Mouse (Mus musculus): ENCODE measurements at regions not wholly inside any gene's neighbourhood (a gene's known extent, or its start where the extent isn't known, plus 50 kb on each side); places are given as distances from the start of the nearest gene placed in this dataset.
A peak's percentile ranks its signal among the peaks of the same experiment; 100 is the strongest.

DNA sequence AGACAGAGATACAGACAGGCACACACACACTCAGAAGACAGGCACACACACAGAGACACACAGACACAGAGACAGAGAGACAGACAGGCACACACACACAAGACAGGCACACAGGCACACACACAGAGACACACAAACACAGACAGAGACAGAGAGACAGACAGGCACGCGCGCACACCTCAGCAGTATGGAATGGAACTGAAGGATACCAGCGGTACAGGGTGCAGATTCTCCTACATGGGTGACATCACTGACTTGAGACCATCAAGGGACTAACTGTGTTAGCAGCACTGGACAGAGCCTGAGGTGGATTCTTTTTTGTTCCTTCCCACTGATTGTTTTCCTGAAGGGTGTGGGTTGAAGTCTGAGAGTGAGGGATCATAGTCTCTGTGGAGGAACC is 129.1 kb upstream of the Runx1 start:
- Histone ChIP-seq H3K4me3 (ENCODE audit: insufficient read depth, low read length) (no peak overlapping the region), H3K27ac (ENCODE audit: insufficient read depth, low read length) (peak overlapping the region; percentile 98), H3K4me1 (ENCODE audit: control insufficient read depth, insufficient read depth, low read length) (peaks cover 25% of the 10 kb centered on the region)
- TF ChIP-seq POLR2A (IDR thresholded peaks at IDR 0.05; ENCODE audit: low read depth, low read length), result no peak
- TF ChIP-seq CTCF (IDR thresholded peaks at IDR 0.05; ENCODE audit: borderline replicate concordance, insufficient read depth, low read length), result no peak

DNA sequence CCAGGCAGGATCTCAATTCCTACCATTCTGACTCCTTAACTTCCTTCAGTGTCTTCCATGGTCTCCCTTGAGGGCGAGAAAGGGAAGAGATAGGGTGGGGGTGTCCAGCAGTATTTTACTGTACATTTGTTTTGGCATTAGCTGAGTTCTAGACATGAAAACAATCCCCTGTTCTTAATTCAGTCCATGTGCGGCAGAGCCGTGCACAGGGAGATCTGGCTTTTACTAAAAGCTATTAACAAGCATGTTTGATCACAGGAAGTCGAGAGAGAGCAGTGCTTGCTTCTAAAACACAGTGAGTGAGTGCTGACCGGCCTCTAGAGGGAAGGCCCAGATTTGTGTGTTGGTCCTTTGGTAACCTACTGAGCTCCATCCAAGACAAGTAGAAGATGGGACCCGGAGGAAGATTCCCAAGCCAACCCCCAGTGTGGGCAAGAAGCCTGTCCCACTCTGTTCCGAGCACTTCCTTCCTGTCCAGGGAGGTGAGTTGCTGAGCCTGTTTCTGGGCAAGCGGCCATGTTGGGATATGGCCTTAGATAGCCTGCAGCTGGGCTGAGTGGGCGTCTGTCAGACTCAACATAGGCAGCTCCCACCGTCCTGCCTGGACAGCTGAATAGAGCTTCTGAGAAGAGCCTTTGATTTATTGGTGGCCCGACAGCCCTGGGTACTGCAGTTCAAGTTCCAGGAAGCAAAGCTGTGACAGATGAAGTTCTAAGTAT is 128.1 kb upstream of the Runx1 start:
- H3K27ac ChIP-seq (ENCODE audit: insufficient read depth, low read length), result peak overlapping the region; percentile 98
- H3K4me3 ChIP-seq (ENCODE audit: insufficient read depth, low read length), result no peak overlapping the region
- peaks cover 25% of the 10 kb centered on the region for H3K4me1 ChIP-seq (ENCODE audit: control insufficient read depth, insufficient read depth, low read length)
- TF ChIP-seq POLR2A (IDR thresholded peaks at IDR 0.05; ENCODE audit: low read depth, low read length) (no peak), CTCF (IDR thresholded peaks at IDR 0.05; ENCODE audit: borderline replicate concordance, insufficient read depth, low read length) (no peak)

DNA sequence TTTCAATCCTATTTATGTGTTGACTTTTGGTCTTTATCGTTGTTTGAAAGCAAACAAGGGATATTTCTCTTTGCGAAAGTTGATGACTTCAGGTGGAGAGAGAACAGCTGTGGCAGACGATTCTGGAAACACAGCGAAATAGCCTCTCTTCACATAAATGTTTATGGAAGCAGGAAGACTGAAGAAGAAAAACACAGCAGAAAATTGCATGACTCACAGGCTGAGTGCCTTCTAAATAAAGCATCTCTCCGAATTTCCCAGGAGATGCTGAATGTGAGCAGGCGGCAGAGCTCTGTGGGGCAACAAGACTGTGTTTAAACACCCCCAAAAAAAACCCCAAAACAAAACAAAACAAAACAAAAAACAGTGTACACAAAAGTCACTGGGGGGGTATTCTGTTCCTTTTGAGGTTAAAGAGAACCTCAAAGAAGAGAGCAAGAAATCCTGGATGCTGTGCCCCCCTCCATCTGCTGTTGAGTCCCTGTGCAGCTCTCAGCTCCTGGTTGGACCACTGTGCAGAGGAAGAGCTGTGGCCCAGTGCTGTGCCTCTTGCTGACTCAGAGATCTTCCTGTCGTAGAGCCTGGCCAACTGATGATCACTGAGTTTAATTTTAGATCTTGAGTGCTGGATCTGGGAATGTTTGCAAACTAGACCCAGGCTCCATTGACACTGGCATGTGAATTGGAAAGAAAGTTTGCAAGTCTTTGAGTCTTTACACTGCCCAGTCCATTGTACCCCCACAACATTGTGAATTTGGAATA is 126.6 kb upstream of the Runx1 start:
- H3K4me1 ChIP-seq (ENCODE audit: control insufficient read depth, insufficient read depth, low read length), result peaks cover 28% of the 10 kb centered on the region
- peak overlapping the region; percentile 98 for H3K27ac ChIP-seq (ENCODE audit: insufficient read depth, low read length)
- no peak for TF ChIP-seq POLR2A (IDR thresholded peaks at IDR 0.05; ENCODE audit: low read depth, low read length)
- no peak for TF ChIP-seq CTCF (IDR thresholded peaks at IDR 0.05; ENCODE audit: borderline replicate concordance, insufficient read depth, low read length)
- H3K4me3 ChIP-seq (ENCODE audit: insufficient read depth, low read length), result no peak overlapping the region

DNA sequence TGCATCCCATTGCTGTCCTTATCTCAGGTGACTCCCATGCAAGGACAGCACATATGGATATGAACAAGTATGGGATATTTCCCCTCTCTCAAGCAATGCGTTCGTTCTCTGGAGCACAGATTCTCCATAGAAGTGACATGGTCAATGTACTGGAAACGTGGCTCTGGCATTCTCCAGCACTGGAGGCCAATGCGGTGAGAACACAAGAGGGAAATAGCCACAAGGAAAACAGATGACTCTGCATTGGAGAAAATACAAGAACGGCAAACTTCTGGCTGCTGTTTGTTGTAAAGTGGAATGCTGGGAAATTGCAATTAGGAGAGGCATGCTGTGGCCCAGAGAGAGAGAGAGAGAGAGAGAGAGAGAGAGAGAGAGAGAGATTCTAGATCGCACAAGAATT is 125.6 kb upstream of the Runx1 start:
- TF ChIP-seq CTCF (IDR thresholded peaks at IDR 0.05; ENCODE audit: borderline replicate concordance, insufficient read depth, low read length), result no peak
- TF ChIP-seq POLR2A (IDR thresholded peaks at IDR 0.05; ENCODE audit: low read depth, low read length), result no peak
- Histone ChIP-seq H3K4me3 (ENCODE audit: insufficient read depth, low read length) (no peak overlapping the region), H3K4me1 (ENCODE audit: control insufficient read depth, insufficient read depth, low read length) (peaks cover 28% of the 10 kb centered on the region), H3K27ac (ENCODE audit: insufficient read depth, low read length) (peak overlapping the region; percentile 98)

DNA sequence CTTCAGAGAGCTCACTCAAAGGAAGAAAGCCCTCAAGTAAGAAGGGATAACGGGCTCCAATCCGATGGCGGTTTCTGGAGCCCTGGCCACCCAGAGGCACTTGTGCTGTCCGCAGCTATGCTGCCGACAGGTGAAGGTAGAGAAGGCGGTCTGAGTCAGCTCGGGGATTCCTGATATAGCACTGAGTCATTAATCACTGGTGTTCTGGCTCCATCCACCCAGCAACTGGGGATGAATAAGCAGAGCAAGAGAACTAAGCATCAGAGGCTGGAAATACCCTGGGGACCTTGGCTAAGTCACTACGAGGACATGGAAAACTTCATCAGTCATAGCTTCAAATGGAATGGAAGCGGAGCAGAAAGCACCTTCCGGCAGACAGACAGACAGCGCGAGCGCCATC is 122.5 kb upstream of the Runx1 start:
- no peak overlapping the region for H3K4me3 ChIP-seq (ENCODE audit: insufficient read depth, low read length)
- no peak for TF ChIP-seq CTCF (IDR thresholded peaks at IDR 0.05; ENCODE audit: borderline replicate concordance, insufficient read depth, low read length)
- no peak for TF ChIP-seq POLR2A (IDR thresholded peaks at IDR 0.05; ENCODE audit: low read depth, low read length)
- H3K4me1 ChIP-seq (ENCODE audit: control insufficient read depth, insufficient read depth, low read length), result peaks cover 15% of the 10 kb centered on the region
- H3K27ac ChIP-seq (ENCODE audit: insufficient read depth, low read length), result no peak overlapping the region

DNA sequence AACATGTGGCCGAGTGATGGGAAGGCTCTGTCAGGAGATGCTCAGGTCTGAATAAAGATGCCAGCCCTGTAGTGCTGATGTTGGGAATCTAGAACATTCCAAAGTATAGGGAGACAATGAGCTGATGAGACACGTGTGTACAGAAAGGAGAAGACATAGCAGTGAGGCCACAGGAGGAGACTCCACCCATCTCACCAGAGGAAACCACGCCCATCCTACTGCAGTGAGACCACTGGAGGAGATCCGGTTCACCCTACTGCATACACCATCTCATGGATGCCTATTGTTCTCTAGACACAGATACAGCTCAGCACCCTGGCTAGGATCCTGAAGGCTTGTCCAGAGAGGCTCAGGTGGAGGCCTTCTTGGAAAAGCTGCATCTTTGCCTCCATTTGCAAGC is 120.6 kb upstream of the Runx1 start:
- no peak overlapping the region for H3K27ac ChIP-seq (ENCODE audit: insufficient read depth, low read length)
- no peak overlapping the region for H3K4me3 ChIP-seq (ENCODE audit: insufficient read depth, low read length)
- TF ChIP-seq POLR2A (IDR thresholded peaks at IDR 0.05; ENCODE audit: low read depth, low read length), result no peak
- TF ChIP-seq CTCF (IDR thresholded peaks at IDR 0.05; ENCODE audit: borderline replicate concordance, insufficient read depth, low read length), result no peak
- H3K4me1 ChIP-seq (ENCODE audit: control insufficient read depth, insufficient read depth, low read length), result peaks cover 3% of the 10 kb centered on the region; the same call in 1 of the 2 replicates

DNA sequence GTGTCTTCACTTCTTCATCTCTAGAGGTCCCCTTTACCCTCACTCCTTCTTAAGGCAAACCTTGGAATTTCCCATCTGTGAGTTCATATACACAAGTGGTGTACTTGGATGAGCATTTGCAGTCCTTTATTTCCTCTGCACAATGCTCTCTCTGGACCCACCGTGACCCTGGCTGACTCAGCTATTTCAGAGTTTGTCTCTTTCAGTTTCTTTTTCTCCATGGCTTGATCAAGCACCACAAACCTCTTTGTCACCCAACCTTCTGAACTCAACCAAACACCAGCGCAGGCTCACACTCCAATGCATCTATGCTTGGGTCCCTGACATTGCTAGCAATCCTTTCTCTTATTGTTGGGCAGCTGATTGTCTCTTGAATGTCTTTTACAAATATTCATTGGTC is 118.0 kb upstream of the Runx1 start:
- H3K4me3 ChIP-seq (ENCODE audit: insufficient read depth, low read length), result no peak overlapping the region
- H3K4me1 ChIP-seq (ENCODE audit: control insufficient read depth, insufficient read depth, low read length), result peaks cover 7% of the 10 kb centered on the region
- TF ChIP-seq CTCF (IDR thresholded peaks at IDR 0.05; ENCODE audit: borderline replicate concordance, insufficient read depth, low read length) (no peak), POLR2A (IDR thresholded peaks at IDR 0.05; ENCODE audit: low read depth, low read length) (no peak)
- no peak overlapping the region for H3K27ac ChIP-seq (ENCODE audit: insufficient read depth, low read length)

DNA sequence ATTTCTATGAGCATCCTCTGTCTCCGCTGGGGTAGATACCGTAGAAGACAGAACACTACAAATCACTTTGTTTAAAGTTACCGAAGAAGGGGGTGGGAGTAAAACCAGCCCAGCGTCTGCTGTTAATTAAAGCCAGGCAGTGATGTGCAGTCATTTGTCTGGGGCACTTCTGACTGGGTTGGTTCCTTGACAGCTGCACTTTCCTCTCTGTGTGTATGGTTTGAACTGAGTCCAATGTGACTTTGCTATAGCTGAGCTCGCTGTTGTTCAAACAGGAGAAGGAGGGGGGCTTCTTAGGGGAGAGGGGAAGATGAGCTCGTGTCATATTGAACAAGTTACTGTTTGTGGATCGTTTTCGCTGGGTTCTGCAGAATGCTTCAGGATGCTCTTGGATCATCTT is 113.7 kb upstream of the Runx1 start:
- no peak for TF ChIP-seq CTCF (IDR thresholded peaks at IDR 0.05; ENCODE audit: borderline replicate concordance, insufficient read depth, low read length)
- no peak for TF ChIP-seq POLR2A (IDR thresholded peaks at IDR 0.05; ENCODE audit: low read depth, low read length)
- Histone ChIP-seq H3K4me1 (ENCODE audit: control insufficient read depth, insufficient read depth, low read length) (peaks cover 4% of the 10 kb centered on the region), H3K4me3 (ENCODE audit: insufficient read depth, low read length) (no peak overlapping the region), H3K27ac (ENCODE audit: insufficient read depth, low read length) (no peak overlapping the region)

DNA sequence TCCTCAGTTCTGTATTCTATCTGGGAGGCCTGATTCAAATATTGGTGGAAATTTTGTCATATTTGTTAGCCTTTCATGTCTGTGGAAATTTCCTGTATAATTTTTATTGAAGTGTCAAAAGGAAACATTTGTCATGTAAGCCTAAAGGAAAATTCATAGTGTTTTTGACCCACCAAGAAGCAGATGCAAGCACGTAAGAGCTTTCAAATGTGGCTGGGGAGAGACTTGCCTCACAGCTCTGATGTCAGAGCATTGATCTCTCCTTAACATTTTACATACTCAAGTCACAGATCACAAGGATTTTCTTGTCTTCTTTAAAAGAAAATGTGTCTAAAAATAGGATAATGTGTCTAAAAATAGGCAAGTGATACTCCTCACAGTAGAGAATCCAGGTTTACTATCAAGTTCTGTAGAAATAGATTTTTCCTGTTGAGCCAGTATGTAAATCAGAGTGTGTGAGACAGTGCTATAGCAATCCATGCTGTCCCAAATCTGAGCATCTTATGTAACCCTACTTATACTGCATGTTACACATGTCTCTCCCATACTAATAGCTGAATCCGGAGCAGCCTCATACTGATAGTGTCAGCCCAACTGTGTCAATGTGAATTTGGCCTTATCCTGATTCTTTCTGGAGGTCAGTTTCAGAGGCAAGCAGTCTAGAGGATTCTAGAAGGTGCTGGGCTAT is 110.0 kb upstream of the Runx1 start:
- TF ChIP-seq POLR2A (IDR thresholded peaks at IDR 0.05; ENCODE audit: low read depth, low read length) (no peak), CTCF (IDR thresholded peaks at IDR 0.05; ENCODE audit: borderline replicate concordance, insufficient read depth, low read length) (no peak)
- Histone ChIP-seq H3K4me3 (ENCODE audit: insufficient read depth, low read length) (no peak overlapping the region), H3K27ac (ENCODE audit: insufficient read depth, low read length) (no peak overlapping the region), H3K4me1 (ENCODE audit: control insufficient read depth, insufficient read depth, low read length) (peaks cover 4% of the 10 kb centered on the region)

DNA sequence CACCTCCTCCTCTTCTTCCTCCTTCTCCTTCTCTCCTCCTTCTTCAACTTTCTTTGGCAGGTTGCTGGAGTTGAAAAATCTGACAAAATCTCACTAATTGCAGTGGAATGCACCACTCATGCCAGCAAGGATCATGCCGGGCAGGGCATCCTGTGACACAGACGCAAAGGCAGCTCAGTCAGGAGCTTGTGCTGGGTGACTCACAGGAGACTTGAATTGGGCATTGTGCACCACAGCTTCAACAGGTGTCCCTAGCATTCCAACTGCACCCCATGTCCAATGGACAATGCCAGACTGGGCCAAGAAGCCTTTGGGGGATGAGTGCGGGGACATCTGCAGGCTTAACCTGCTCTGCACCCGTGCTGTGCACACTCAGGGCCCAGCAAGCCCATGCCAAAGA is 104.2 kb upstream of the Runx1 start:
- H3K27ac ChIP-seq (ENCODE audit: insufficient read depth, low read length), result no peak overlapping the region

More for the DNA sequence above, 104.2 kb upstream of the Runx1 start:
- TF ChIP-seq CTCF (IDR thresholded peaks at IDR 0.05; ENCODE audit: borderline replicate concordance, insufficient read depth, low read length), result no peak
- no peak for TF ChIP-seq POLR2A (IDR thresholded peaks at IDR 0.05; ENCODE audit: low read depth, low read length)
- H3K4me1 ChIP-seq (ENCODE audit: control insufficient read depth, insufficient read depth, low read length), result peaks cover 13% of the 10 kb centered on the region
- no peak overlapping the region for H3K4me3 ChIP-seq (ENCODE audit: insufficient read depth, low read length)

Data from embryonic fibroblast, embryonic 13.5 days (primary cell).